Mouse (Mus musculus) adrenal gland, postnatal 25 days (tissue): ENCODE data around the gene Myom1. TPM values are rescaled to one million over a fixed set of nuclear protein-coding genes. Genes with fewer than 3 reads are reported as not detected.

Experiments used
- DNase-seq: peaks from one replicate; pipeline ENCODE4 v3.0.0; 2021; ENCODE audit warnings: mixed read lengths
- total RNA-seq: library from RNA; stranded (reverse); gene quantifications from 2 replicates; pipeline ENCODE4 v1.2.3, GENCODE M21; 2021

The Myom1 gene
- total RNA-seq, 1 experiment from 2014 or later: 4.6 TPM

DNA sequence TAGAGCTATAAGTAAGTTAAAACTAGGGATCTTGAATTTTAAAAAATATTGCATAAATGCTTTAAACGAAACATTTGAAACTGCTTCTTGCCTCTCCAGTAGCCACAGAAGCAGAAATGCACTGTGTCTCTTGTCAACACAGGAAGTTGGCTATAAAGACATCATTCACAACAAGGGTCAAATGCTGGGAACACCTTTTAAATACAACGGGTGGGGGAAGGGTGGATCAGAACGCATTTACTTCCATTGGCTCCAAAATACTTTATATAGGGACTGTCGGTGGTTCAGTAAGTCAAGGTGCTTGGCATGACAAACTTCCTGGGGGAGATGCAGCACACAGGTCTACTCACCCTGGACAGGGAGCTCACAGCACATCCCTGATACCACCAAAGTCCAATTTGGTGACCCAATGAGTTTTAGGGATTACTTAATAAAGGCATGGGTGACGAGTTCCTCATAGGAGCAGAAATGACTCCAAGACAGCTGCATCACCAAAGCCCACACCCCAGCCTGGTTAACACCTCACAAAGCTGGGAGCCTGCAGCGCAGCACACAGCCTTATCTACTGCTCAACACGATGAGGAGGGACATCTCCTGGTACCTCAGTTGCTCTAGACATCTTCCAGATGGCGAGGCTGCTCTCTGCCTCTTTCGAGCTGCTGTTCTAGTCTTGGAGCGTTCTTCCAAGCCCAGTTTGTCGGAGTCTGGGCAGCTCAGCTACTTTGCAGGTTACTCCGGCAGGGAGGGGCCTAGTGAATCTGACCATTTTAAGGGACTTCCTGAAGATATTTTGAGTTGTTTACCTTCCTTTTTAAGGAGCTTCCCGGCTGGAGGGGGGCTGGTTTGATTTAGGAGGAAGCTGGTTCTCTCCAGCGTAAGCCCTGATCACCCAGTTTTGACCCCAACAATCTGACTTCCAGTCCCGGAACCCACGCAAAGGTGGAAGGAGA lies 134.2 kb downstream of the Myom1 start:
- DNase-seq: no peak

DNA sequence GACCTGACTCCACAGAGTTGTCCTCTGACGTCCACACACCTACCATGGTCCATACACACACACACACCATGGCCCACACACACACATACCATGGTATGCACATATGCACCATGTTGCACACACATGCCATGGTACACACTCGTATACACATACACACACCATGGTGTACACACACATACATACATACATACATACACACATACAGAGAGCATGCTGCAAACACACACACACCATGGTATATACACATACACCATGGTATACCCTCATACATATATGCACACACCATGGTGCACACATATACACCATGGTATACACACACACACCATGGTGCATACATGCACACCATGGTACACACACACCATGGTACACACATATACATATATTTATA lies 134.9 kb downstream of the Myom1 start:
- DNase-seq: no peak

DNA sequence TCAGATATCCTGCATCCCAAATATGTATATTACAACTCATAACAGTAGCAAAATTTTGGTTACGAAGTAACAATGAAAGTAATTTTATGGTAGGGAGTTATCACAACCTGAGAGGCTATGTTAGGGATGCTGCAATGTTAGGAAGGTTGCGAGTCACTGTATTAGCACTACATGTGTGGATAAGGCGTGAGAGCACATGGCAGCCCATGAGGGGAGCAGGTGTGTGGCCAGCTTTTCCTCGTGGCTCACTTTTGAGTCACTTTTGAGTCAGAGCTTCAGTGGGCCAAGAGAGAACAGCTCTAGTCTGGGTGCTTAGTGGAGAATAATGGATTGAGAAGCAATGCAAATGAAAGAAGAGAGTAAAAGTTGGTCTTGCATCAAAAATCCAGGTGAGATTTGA lies 139.6 kb downstream of the Myom1 start:
- no peak for DNase-seq

DNA sequence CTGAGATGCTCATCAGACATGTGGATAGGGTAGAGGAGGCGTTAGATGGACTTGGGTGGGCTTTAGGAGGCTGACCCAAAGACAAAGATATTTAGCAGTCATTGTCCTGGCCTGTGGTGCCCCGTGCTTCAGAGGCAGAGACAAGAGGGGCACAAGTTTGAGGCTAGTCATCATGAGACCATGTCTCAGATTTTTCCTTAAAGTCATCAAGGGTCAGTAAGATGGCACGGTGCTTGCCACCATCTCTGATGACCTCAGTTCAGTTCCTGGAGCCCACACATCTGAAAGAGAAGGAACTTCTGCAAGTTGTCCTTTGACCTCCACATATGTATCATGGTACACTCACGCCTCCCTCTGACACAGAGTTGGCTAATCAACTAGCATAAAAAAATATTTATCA lies 140.7 kb downstream of the Myom1 start:
- DNase-seq: no peak

DNA sequence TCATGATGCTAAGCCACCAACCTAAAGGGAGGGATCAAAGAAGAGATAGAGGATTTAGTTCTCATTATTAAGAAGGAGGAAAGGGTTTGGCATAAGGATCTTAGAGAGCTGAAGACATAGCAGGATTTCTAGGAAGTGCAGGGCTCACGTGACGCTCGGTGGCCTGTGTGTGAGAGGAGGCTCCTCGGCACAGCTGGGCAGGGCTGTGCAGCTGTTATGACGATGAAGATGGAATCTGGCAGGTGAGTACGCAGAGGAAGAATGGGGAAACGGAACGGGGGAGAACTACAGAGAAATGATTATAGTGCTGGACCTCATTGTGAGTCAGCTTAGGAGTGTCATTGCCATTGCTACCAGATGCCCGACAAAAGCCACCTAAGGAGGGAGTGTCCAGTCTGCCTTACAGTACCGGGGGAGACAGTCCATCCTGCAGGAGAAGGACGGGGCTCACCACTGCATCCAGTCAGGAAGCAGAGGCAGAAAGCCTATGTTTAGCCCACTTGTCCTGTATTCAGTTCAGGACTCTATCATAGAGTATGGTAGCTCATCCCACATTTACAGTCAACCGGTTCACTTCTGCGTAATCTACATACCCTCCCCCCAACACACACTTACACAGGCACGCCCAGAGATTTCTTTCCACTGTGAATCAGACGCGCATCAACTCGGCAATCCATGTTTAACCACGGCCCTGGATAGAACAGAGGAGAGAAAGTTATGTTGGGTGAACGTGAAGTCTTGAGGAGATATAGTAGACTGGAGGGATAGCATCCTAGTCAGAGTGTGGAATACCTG lies 142.1 kb downstream of the Myom1 start:
- DNase-seq: no peak

DNA sequence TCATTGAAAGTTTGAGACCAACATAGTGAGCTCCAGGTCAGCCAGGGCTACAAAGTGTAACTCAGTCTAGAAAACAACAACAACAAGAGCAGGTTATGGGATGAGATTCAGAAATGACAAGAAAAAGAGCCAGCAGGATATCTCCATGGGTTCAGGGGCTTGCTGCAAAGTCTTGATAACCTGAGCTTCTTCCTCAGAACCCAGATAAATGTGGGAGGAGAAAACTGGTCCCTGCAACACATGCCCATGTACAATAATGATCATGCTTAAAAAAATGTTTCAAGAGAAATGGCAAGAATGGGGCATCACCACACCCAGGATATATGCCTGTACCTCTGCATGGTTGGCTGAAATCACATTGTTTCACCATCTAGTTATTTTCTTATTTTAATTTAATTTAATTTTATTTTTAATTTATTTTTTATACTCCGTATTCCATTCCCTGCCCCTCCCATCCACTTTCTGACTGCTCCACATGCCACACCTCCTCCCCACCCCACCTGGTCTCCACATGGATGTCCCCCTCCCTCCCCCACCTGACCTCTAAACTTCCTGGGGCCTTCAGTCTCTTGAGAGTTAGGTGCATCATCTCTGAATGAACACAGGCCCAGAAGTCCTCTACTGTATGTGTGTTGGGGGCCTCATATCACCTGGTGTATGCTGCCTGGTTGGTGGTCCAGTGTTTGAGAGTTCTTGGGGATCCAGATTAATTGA lies 143.0 kb downstream of the Myom1 start:
- no peak for DNase-seq

DNA sequence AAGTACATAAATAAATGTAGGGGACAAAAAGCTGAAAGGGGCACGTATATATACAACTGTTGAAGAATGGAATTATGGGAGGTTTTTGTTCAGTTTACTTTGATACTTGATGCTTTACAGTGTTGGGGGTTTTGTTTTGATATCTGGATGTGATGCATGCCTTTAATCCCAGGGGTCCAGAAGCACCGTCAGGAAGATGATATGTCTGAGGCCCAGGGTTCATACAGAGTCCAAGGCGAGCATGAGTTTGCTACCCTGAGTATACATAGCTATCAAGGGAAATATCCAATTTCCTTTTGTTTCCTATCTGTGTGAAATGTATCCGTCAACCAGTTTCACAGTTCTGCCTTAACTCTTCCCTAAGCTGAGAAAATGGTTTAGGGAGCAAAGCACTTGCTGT lies 150.9 kb downstream of the Myom1 start:
- DNase-seq: no peak

DNA sequence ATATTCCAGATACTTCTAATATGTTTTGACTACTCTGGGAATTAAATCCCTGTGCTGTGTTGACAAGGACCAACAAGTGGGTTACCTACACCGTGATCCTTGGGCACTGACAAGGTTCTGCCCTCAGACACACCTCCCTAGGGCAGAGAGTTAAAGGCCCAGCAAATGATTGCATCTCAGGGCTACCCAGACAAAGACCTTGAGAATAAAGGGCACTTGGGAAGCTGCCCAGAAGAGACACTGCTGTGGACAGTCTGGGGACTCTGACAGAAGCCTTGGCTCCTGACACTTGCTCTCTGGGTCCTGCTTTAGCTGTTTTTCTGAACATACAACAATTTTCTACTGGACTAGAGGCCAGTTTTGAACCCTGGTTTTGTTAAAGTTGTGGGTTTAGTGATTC lies 152.8 kb downstream of the Myom1 start:
- peak; percentile 54 for DNase-seq

DNA sequence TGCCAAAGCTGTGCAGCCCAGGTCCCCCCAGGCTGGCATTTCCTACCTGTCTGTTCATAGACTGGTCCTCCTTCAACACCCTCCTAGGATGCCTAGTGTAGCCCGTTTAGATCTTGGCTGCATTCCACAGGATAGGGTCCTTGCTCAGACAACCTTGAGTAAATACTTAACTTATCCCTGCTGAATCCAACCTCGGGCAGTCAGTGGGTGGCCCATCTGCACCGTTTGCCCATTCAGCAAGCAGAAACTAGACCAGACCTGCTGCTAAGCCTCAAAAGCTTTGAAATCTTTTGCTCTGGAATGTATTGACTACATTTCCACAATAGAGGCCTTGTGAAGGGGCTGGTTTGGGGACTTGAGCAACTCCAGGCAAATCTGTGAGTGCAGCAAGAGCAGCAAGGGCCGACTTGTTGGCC lies 156.7 kb downstream of the Myom1 start:
- DNase-seq: no peak

DNA sequence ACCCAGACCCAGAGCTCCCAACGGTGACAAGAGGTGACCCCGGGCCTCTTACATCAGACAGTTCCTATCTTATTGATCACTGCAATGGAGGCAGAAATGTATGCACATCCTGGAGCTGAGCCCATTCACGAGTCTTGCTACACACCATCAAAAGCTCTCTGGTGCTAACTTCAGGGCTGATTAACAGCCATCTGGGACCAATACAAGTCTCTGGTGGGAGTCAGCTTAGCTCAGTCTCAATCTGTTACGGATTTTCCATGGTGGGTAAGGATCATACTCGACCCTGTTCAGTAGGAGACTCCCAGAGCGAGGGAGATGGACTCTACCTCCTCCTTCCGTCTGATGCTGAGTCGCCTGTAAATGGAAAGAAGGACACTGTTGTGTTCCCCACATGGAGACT lies 157.3 kb downstream of the Myom1 start:
- DNase-seq: no peak

DNA sequence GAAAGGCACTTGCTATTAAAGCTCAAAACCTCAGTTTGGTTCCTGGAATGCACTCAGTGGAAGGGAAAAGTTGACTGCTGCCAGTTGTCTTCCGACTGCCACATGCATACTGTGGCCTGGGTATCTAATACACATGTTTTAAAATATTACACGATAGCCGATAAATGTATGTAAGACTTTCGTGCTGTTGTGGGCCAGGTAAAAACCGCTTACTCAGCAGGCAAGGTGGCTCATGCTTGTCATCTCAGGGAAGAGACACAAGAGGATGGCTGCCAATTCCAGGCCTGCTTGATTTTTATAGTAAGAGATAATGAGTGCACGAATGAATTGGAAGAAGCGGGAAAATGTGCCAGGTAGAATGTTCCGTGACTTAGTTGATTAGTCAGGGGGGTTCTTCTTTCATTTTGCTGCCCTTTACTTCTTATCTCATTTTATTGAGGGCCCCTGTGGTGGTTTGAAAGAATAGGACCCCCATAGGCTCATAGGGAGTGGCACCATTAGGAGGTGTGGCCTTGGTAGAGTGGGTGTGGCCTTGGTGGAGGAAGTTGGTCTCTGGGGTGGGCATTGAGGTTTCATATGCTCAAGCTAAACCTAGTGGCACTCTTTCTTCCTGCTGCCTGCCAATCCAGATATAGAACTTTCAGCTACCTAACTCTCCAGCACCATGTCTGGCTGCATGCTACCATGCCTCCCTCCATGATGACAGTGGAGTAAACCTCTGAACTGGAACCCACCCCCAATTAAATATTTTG lies 158.0 kb downstream of the Myom1 start:
- DNase-seq: no peak

DNA sequence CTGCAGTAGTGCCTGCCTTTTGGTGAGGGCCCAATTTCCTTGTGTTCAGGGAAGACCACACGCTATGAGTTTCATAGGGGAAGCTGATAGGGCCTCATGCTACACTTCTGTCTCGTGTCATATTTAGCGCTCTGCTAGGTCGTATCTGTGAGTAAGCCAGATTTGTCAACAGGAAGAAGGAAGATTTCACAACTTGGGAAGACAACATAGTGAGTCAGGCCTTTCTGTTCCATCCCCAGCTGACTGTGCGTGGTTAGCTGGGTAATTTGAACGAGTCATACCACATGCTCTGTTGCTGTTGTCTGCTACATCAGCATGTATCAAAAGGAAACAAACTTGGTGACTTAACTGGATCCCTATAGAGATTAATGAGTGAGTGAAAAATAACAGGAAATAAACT lies 162.6 kb downstream of the Myom1 start:
- DNase-seq: no peak

DNA sequence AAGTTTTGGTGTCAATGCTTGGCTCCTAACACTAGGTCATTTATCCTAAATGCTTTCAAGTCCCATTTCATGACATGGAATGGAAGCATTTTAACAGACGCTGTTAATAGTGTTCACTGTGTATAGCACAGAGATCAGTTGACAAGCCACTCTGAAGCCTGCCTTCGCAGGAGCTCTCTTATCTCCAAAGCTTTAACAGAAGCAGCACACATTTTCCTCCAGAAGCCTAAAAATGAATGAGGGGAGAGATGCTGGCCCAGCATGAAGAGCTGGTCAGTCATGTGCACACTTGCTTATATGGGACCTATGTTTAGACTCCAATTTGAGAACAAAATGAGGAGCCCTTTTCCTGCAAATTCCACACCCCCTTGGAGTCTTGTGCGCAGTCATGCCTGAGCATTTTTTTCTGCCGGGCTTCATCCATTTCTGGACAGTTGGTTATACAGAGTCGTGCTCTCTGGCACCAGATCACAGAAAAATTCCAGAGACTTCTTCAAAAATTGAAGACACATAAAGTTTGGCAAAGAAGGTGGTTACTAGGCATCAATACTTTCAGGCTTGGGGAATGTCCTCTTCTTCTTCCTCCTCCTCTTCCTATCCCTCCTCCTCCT lies 165.9 kb downstream of the Myom1 start:
- no peak for DNase-seq

DNA sequence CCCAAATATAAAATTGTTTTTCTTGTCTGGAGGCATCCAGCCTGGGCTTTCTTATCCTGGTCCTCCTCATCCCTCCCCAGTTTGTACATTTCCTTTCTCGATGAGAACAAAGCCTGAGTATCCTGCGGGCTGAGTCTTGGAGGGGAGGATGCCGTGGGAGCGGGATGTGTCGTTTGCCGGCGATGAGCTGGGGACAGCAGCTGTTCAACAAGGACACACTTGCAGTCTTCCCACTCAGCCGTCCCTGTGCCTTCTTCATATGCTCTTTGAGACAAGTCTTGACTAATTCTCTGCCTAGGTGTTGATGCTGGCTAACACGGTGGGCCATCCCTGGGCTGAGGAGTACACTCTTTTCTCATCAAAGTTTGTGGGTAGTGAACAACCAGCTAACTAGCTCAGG lies 166.4 kb downstream of the Myom1 start:
- no peak for DNase-seq

DNA sequence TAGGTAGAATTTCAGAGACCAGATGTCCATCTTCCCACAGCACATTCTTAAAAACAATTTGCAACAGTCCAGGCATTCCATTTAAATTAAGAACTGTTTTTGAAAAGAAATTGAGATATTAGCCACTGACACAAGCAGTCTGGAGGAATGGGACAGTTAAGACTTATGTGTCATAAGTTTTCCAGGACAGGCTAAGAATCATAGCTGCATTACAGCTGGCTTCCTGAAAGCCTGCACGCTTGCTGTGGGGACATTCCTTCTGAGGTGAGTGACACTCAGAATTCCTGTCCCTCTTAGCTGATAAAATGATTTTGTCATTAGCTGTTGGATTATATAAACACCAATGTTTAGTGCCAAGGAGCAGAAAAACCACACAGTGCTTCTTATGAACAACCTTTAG lies 167.2 kb downstream of the Myom1 start:
- no peak for DNase-seq

DNA sequence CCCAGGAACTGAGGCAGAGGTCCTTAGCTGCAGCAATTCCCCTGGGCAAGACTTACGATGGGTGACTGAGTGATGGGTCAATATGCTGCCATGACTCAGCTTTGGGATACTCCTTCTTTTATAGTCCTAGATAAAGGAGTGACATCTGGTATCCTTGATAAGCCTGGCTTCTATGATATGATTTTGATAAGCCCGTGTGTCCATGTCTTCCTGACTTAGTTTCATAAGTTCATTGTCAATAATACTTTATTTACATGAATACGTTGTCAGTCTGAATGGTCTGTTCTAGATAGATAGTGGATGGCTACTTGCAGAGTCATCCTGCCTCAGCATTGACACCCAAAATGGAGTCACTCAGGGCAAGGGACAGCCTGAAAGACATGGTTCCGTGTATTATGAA lies 168.7 kb downstream of the Myom1 start:
- no peak for DNase-seq

Other genes with a start within 250 kb of the Myom1 start
- 73.0 and 74.7 TPM in 2 replicates for gene Tgif1, start 149.1 kb upstream of the Myom1 start, total RNA-seq
- 231 and 295 TPM in 2 replicates for gene Myl12a, start 245 bp downstream of the Myom1 start, total RNA-seq
- 47.3 and 50.6 TPM in 2 replicates for gene Lpin2, start 179.9 kb downstream of the Myom1 start, total RNA-seq